Mouse (Mus musculus): Measurements from ENCODE around the gene Ech1.

- TF ChIP-seq CTCF (conservative IDR thresholded peaks at IDR 0.05; ENCODE audit: insufficient read depth, insufficient read length, low read depth, low read length) (no peak), POLR2A (IDR thresholded peaks at IDR 0.05; ENCODE audit: low read depth, low read length) (no peak)
Observed at GRCm38 (mm10) chr7:28802846-28803588, 22.0 kb upstream of the Ech1 start.

Data from kidney, adult 2 months (tissue).